Mouse (Mus musculus) cortical plate, adult 2 months (tissue): ENCODE results near the gene Foxe1.

Source experiments
- CTCF ChIP-seq: fragments of 200-500 bp; IDR thresholded peaks from 2 replicates; pipeline ENCODE4 v1.5.1; 2011; ENCODE audit warnings: mild to moderate bottlenecking, control low read depth, low read length; ENCODE audit not compliant: insufficient read depth; ENCODE audit errors: extremely low read depth
- POLR2A ChIP-seq: fragments of 200-500 bp; IDR thresholded peaks from 2 replicates; pipeline ENCODE4 v1.6.1; 2011; ENCODE audit warnings: mild to moderate bottlenecking, low read length, control low read depth; ENCODE audit not compliant: insufficient read depth; ENCODE audit errors: extremely low read depth

- TF ChIP-seq CTCF (no peak), POLR2A (no peak)
Observed at GRCm38 (mm10) chr4:46395736-46396135, 52.3 kb downstream of the Foxe1 start.
